Mouse (Mus musculus) midbrain, embryonic 11.5 days (tissue): ENCODE data around the gene Heatr5a. TPM values are rescaled to one million over a fixed set of nuclear protein-coding genes. Genes with fewer than 3 reads are reported as not detected.

ENCODE experiments used
- ATAC-seq: fragments of 200-750 bp; cut with Nextera tagmentation; 2 replicates; pipeline ENCODE4 v1.8.0; 2017; ENCODE audit warnings: moderate TSS enrichment, moderate library complexity; ENCODE audit not compliant: low FRiP score
- DNase-seq: peaks from one replicate; pipeline ENCODE4 v3.0.0; 2015; ENCODE audit warnings: low spot score; ENCODE audit errors: missing footprints
- H3K27ac ChIP-seq: fragments of 300-500 bp; sonication (generic); 2 replicates; pipeline ENCODE4 v1.5.1; 2014; ENCODE audit warnings: low read depth, low read length
- H3K27me3 ChIP-seq: fragments of 300-500 bp; sonication (generic); 2 replicates; pipeline ENCODE4 v1.6.1; 2014; ENCODE audit warnings: mild to moderate bottlenecking, low read length, moderate library complexity, mixed read lengths; ENCODE audit not compliant: control insufficient read depth, insufficient read depth
- H3K36me3 ChIP-seq: fragments of 300-500 bp; sonication (generic); 2 replicates; pipeline ENCODE4 v1.6.1; 2014; ENCODE audit warnings: mild to moderate bottlenecking, low read length, moderate library complexity, mixed read lengths; ENCODE audit not compliant: control insufficient read depth, insufficient read depth
- H3K4me1 ChIP-seq: fragments of 300-500 bp; sonication (generic); 2 replicates; pipeline ENCODE4 v1.6.1; 2014; ENCODE audit warnings: low read length; ENCODE audit not compliant: control insufficient read depth, insufficient read depth
- H3K4me2 ChIP-seq: fragments of 300-500 bp; sonication (generic); 2 replicates; pipeline ENCODE4 v1.6.1; 2014; ENCODE audit warnings: mild to moderate bottlenecking, moderate library complexity
- H3K4me3 ChIP-seq: fragments of 300-500 bp; sonication (generic); 2 replicates; pipeline ENCODE4 v1.5.1; 2014; ENCODE audit warnings: low read depth, low read length
- H3K9ac ChIP-seq: fragments of 300-500 bp; sonication (generic); 2 replicates; pipeline ENCODE4 v1.6.1; 2014; ENCODE audit warnings: low read length
- H3K9me3 ChIP-seq: fragments of 300-500 bp; sonication (generic); 2 replicates; pipeline ENCODE4 v1.6.1; 2016; ENCODE audit warnings: low read length; ENCODE audit not compliant: control insufficient read depth
- WGBS: fragments of 180-500 bp; shearing (Covaris S2); extraction: QIAGEN DNeasy Blood & Tissue Kit; methylation state at CpG from one replicate; pipeline ENCODE4 v1.1.7; 2014; 5-methylcytosine and 5-hydroxymethylcytosine counted together
- polyA plus RNA-seq: library from polyadenylated mRNA; unstranded; fragments of >200 nt; fragmentation: Nextera tagmentation; extraction: Ambion mirVana; gene quantifications from 2 replicates; pipeline ENCODE4 v1.2.1, GENCODE M21; 2014

The Heatr5a gene
- polyA plus RNA-seq, 1 experiment from 2014 or later = 9.5 TPM

GRCm38 (mm10) chr12:51835219-51835618, 135.9 kb downstream of the Heatr5a start:
- Histone ChIP-seq H3K27me3 (no peaks in the 10 kb centered on the region), H3K36me3 (no peaks in the 10 kb centered on the region), H3K4me2 (no peak overlapping the region), H3K4me1 (0 out of 2 replicates have a peak, but pooled peaks cover 2% of the 10 kb centered on the region), H3K4me3 (no peak overlapping the region), H3K27ac (no peak overlapping the region), H3K9me3 (no peaks in the 10 kb centered on the region), H3K9ac (no peak overlapping the region)
- ATAC-seq = no peak
- DNase-seq = no peak
- whole genome bisulfite sequencing = 57% methylated on average over 3 of the region's 3 CpGs

GRCm38 (mm10) chr12:51831931-51832330, 139.2 kb downstream of the Heatr5a start:
- H3K4me1 ChIP-seq = peaks cover 10% of the 10 kb centered on the region; the same call in 1 of the 2 replicates
- no peaks in the 10 kb centered on the region for H3K9me3 ChIP-seq
- WGBS = 84% methylated on average over 13 of the region's 13 CpGs
- DNase-seq (peak; percentile 74), ATAC-seq (no peak)
- no peak overlapping the region for H3K9ac ChIP-seq
- H3K4me2 ChIP-seq = no peak overlapping the region
- H3K27ac ChIP-seq = no peak overlapping the region
- no peak overlapping the region for H3K4me3 ChIP-seq
- no peaks in the 10 kb centered on the region for H3K36me3 ChIP-seq
- no peaks in the 10 kb centered on the region for H3K27me3 ChIP-seq

- Histone ChIP-seq H3K27ac (no peak overlapping the region), H3K4me1 (peaks cover 10% of the 10 kb centered on the region; the same call in 1 of the 2 replicates), H3K4me3 (no peak overlapping the region), H3K36me3 (no peaks in the 10 kb centered on the region), H3K9me3 (no peaks in the 10 kb centered on the region), H3K27me3 (no peaks in the 10 kb centered on the region), H3K9ac (no peak overlapping the region), H3K4me2 (no peak overlapping the region)
- DNase-seq = peak; percentile 47
- no peak for ATAC-seq
- 89% methylated on average over 3 of the region's 3 CpGs for WGBS
Measured at GRCm38 (mm10) chr12:51831296-51831695, 139.8 kb downstream of the Heatr5a start.

- DNase-seq = peak; percentile 80
- peak overlapping the region; percentile 53; the same call in 1 of the 2 replicates for H3K4me2 ChIP-seq
- no peak overlapping the region for H3K9ac ChIP-seq
- no peaks in the 10 kb centered on the region for H3K27me3 ChIP-seq
- 97% methylated on average over 1 of the region's 1 CpGs for WGBS
- peaks cover 10% of the 10 kb centered on the region; the same call in 1 of the 2 replicates for H3K4me1 ChIP-seq
- no peaks in the 10 kb centered on the region for H3K36me3 ChIP-seq
- H3K9me3 ChIP-seq = no peaks in the 10 kb centered on the region
- H3K4me3 ChIP-seq = no peak overlapping the region
- no peak for ATAC-seq
- H3K27ac ChIP-seq = no peak overlapping the region
Measured at GRCm38 (mm10) chr12:51830671-51831070, 140.4 kb downstream of the Heatr5a start.

- no peaks in the 10 kb centered on the region for H3K9me3 ChIP-seq
- ATAC-seq (peak; percentile 22; the same call in 1 of the 2 replicates), DNase-seq (no peak)
- peak overlapping the region; percentile 80 for H3K4me3 ChIP-seq
- no peaks in the 10 kb centered on the region for H3K36me3 ChIP-seq
- under 1% methylated on average over 12 of the region's 12 CpGs for WGBS
- peak overlapping the region; percentile 97 for H3K27ac ChIP-seq
- H3K27me3 ChIP-seq = no peaks in the 10 kb centered on the region
- H3K4me1 ChIP-seq = peaks cover 10% of the 10 kb centered on the region; the same call in 1 of the 2 replicates
- H3K4me2 ChIP-seq = peak overlapping the region; percentile 53
- H3K9ac ChIP-seq = peak overlapping the region; percentile 94
Measured at GRCm38 (mm10) chr12:51830077-51830402, 141.1 kb downstream of the Heatr5a start.

- ATAC-seq (peak; percentile 95), DNase-seq (peak; percentile 98)
- H3K4me1 ChIP-seq = peaks cover 10% of the 10 kb centered on the region; the same call in 1 of the 2 replicates
- H3K9ac ChIP-seq = peak within 1 kb of the TSS; percentile 94
- no peaks in the 10 kb centered on the region for H3K27me3 ChIP-seq
- H3K36me3 ChIP-seq = no peaks in the 10 kb centered on the region
- H3K9me3 ChIP-seq = no peaks in the 10 kb centered on the region
- peak within 1 kb of the TSS; percentile 80 for H3K4me3 ChIP-seq
- under 1% methylated on average over 99 of the region's 114 CpGs for WGBS
- peak within 1 kb of the TSS; percentile 97 for H3K27ac ChIP-seq
- H3K4me2 ChIP-seq = peak within 1 kb of the TSS; percentile 53
Measured at GRCm38 (mm10) chr12:51829290-51830076, 141.6 kb downstream of the Heatr5a start, which contains the start of gene Hectd1. TSS of gene Hectd1 (minus strand) at chr12:51829536.

GRCm38 (mm10) chr12:51828716-51829289, 142.3 kb downstream of the Heatr5a start:
- peak overlapping the region; percentile 80 for H3K4me3 ChIP-seq
- H3K9me3 ChIP-seq = no peaks in the 10 kb centered on the region
- no peaks in the 10 kb centered on the region for H3K27me3 ChIP-seq
- ATAC-seq = peak; percentile 13
- peak; percentile 96 for DNase-seq
- H3K9ac ChIP-seq = peak overlapping the region; percentile 94
- peaks cover 10% of the 10 kb centered on the region; the same call in 1 of the 2 replicates for H3K4me1 ChIP-seq
- WGBS = under 1% methylated on average over 66 of the region's 66 CpGs
- H3K36me3 ChIP-seq = no peaks in the 10 kb centered on the region
- peak overlapping the region; percentile 97 for H3K27ac ChIP-seq
- H3K4me2 ChIP-seq = peak overlapping the region; percentile 53

- DNase-seq = peak; percentile 84
Measured at GRCm38 (mm10) chr12:51827958-51828650, 143.0 kb downstream of the Heatr5a start.

More at GRCm38 (mm10) chr12:51827958-51828650, 143.0 kb downstream of the Heatr5a start:
- H3K9ac ChIP-seq = peak overlapping the region; percentile 94
- peak overlapping the region; percentile 97; the same call in 1 of the 2 replicates for H3K27ac ChIP-seq
- WGBS = 36% methylated on average over 6 of the region's 6 CpGs
- no peak for ATAC-seq
- H3K4me1 ChIP-seq = peaks cover 10% of the 10 kb centered on the region; the same call in 1 of the 2 replicates
- H3K36me3 ChIP-seq = no peaks in the 10 kb centered on the region
- peak overlapping the region; percentile 53 for H3K4me2 ChIP-seq
- H3K27me3 ChIP-seq = no peaks in the 10 kb centered on the region
- no peaks in the 10 kb centered on the region for H3K9me3 ChIP-seq
- H3K4me3 ChIP-seq = peak overlapping the region; percentile 80
